In the genomic region with DNA sequence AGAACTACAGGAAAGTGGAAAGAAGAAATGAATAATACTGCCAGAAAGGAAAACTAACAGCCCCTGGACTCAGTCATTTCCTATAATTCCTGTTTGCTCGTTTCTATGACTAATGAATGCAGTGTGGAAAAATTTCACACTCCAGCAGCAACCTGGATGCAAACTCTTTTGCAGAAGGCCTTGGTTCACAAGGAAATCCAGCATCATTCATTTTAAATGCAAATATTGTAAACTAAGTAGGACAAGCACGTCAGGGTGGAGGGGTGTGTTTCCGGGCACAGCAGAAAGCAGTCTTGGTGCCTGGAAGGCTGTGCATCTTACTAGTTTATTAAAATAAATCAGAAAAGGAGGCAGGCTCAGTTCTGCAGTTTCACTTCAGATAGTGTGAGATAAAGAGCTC, we compare ENCODE assay signal across 24 mouse cellular contexts.
DNase-seq lines count a peak whose midpoint lies in the region; ATAC-seq and TF ChIP-seq lines count a peak whose summit lies in the region.
"Had no signal": no experiment of that assay in that cellular context is flagged by ENCODE, and none has a peak within 500 bp of the region (broad histone marks: within the 10 kb centered on the region; RNA-seq: fewer than 3 reads in every experiment).

No protein-coding gene starts in this region.

- WGBS in forebrain, embryonic 16.5 days = 17% methylated on average over 3 of the region's 3 CpGs
- 53% methylated on average over 3 of the region's 3 CpGs for WGBS in forebrain, embryonic 11.5 days
- WGBS in liver, embryonic 11.5 days = 65% methylated on average over 3 of the region's 3 CpGs

- no peaks in the 10 kb centered on the region for H3K79me2 ChIP-seq in myocyte (ENCODE audit: control insufficient read depth, insufficient read depth)

- peaks cover 7% of the 10 kb centered on the region for H3K4me1 ChIP-seq in forebrain, embryonic 16.5 days (replicated peaks; ENCODE audit: control insufficient read depth, insufficient read depth, low read length)
- H3K4me1 ChIP-seq in forebrain, embryonic 11.5 days (replicated peaks; ENCODE audit: control insufficient read depth, insufficient read depth, low read length) = no peaks in the 10 kb centered on the region
- H3K4me1 ChIP-seq in liver, embryonic 11.5 days (replicated peaks; ENCODE audit: control insufficient read depth, insufficient read depth, low read length) = no peaks in the 10 kb centered on the region
- H3K4me1 ChIP-seq: embryonic facial prominence, embryonic 15.5 days; heart, embryonic 10.5 days had no signal

- H3ac ChIP-seq in myocyte (ENCODE audit: control insufficient read depth, insufficient read length) = no peak overlapping the region

- H3K4me2 ChIP-seq in forebrain, embryonic 16.5 days (ENCODE audit: low read length) = no peak overlapping the region
- no peak overlapping the region for H3K4me2 ChIP-seq in forebrain, embryonic 11.5 days (ENCODE audit: low read depth, low read length, severe bottlenecking)
- H3K4me2 ChIP-seq in myocyte (ENCODE audit: low read depth) = peak overlapping the region; percentile 27
- H3K4me2 ChIP-seq in liver, embryonic 11.5 days = no peak overlapping the region
- H3K4me2 ChIP-seq: embryonic facial prominence, embryonic 15.5 days had no signal

- no peaks in the 10 kb centered on the region for H3K27me3 ChIP-seq in forebrain, embryonic 16.5 days (replicated peaks; ENCODE audit: control insufficient read depth, insufficient read depth, low read length)
- H3K27me3 ChIP-seq in forebrain, embryonic 11.5 days (ENCODE audit: control insufficient read depth, insufficient read depth, low read length) = no peaks in the 10 kb centered on the region
- no peaks in the 10 kb centered on the region for H3K27me3 ChIP-seq in myocyte (ENCODE audit: control insufficient read depth, insufficient read depth, insufficient read length)
- H3K27me3 ChIP-seq in liver, embryonic 11.5 days (replicated peaks; ENCODE audit: control insufficient read depth, insufficient read depth, low read length) = no peaks in the 10 kb centered on the region
- H3K27me3 ChIP-seq: embryonic facial prominence, embryonic 15.5 days; Patski had no signal

- TF ChIP-seq POLR2A in myocyte (IDR thresholded peaks at IDR 0.05; ENCODE audit: insufficient read length, low read depth) = no peak

- no peak overlapping the region for H3K27ac ChIP-seq in forebrain, embryonic 16.5 days (ENCODE audit: low read length)
- no peak overlapping the region for H3K27ac ChIP-seq in forebrain, embryonic 11.5 days (ENCODE audit: low read depth, low read length)
- H3K27ac ChIP-seq in liver, embryonic 11.5 days (ENCODE audit: low read depth, low read length) = no peak overlapping the region
- H3K27ac ChIP-seq: embryonic facial prominence, embryonic 15.5 days; heart, embryonic 10.5 days had no signal

- DNase-seq in forebrain, embryonic 11.5 days (ENCODE audit: low spot score) = no peak
- peak; percentile 12 for DNase-seq in right cerebral cortex, adult 18-20 months
- DNase-seq in right cerebral cortex, postnatal 14 days = no peak
- peak; percentile 57 for DNase-seq in NIH3T3 (ENCODE audit: low read depth)
- DNase-seq in liver, embryonic 11.5 days (ENCODE audit: low spot score) = no peak
- DNase-seq in adrenal gland, adult 8-10 months = no peak
- DNase-seq: adrenal gland, postnatal 25 days; cerebellum, adult 11 months; cerebellum, adult 8-10 months; cerebellum, postnatal 14 days; embryo, embryonic 11 days; gastrocnemius, postnatal 10 days; heart, adult 18-20 months; heart, postnatal 10 days had no signal

- H3K9ac ChIP-seq in forebrain, embryonic 16.5 days (replicated peaks; ENCODE audit: low read depth, low read length) = no peak overlapping the region
- H3K9ac ChIP-seq in forebrain, embryonic 11.5 days (ENCODE audit: low read length) = no peak overlapping the region
- no peak overlapping the region for H3K9ac ChIP-seq in liver, embryonic 11.5 days (ENCODE audit: low read depth, low read length)
- H3K9ac ChIP-seq: embryonic facial prominence, embryonic 15.5 days had no signal

- peak; percentile 43 for ATAC-seq in forebrain, embryonic 16.5 days
- no peak for ATAC-seq in forebrain, embryonic 11.5 days (replicated peaks; ENCODE audit: low FRiP score)
- ATAC-seq in liver, embryonic 11.5 days (replicated peaks; ENCODE audit: low FRiP score) = no peak
- ATAC-seq: activated CD4-positive, CD25-positive, alpha-beta regulatory T cell, adult 4 months; hindbrain, embryonic 16.5 days; inflammation-experienced regulatory T-cells, adult 6 months; intestine, postnatal 0 days; Patski had no signal

- no peak overlapping the region for H3K4me3 ChIP-seq in forebrain, embryonic 16.5 days (replicated peaks; ENCODE audit: low read length)
- H3K4me3 ChIP-seq in forebrain, embryonic 11.5 days (ENCODE audit: low read depth, low read length) = no peak overlapping the region
- H3K4me3 ChIP-seq in myocyte = no peak overlapping the region
- no peak overlapping the region for H3K4me3 ChIP-seq in liver, embryonic 11.5 days (ENCODE audit: low read depth, low read length)
- H3K4me3 ChIP-seq: embryonic facial prominence, embryonic 15.5 days; erythroblast, embryonic 14.5 days; heart, embryonic 10.5 days had no signal

- H3K36me3 ChIP-seq in forebrain, embryonic 16.5 days (ENCODE audit: control insufficient read depth, insufficient read depth) = no peaks in the 10 kb centered on the region
- H3K36me3 ChIP-seq in forebrain, embryonic 11.5 days (ENCODE audit: control insufficient read depth, insufficient read depth, low read length) = no peaks in the 10 kb centered on the region
- H3K36me3 ChIP-seq in myocyte (ENCODE audit: control insufficient read depth, insufficient read depth) = no peaks in the 10 kb centered on the region
- no peaks in the 10 kb centered on the region for H3K36me3 ChIP-seq in liver, embryonic 11.5 days (ENCODE audit: control insufficient read depth, insufficient read depth, low read length)
- H3K36me3 ChIP-seq: embryonic facial prominence, embryonic 15.5 days; heart, embryonic 10.5 days had no signal

- no peaks in the 10 kb centered on the region for H3K9me3 ChIP-seq in forebrain, embryonic 16.5 days (ENCODE audit: control insufficient read depth, low read length)
- no peaks in the 10 kb centered on the region for H3K9me3 ChIP-seq in forebrain, embryonic 11.5 days (ENCODE audit: control insufficient read depth, low read length)
- no peaks in the 10 kb centered on the region for H3K9me3 ChIP-seq in liver, embryonic 11.5 days (ENCODE audit: control insufficient read depth, low read length)
- H3K9me3 ChIP-seq: embryonic facial prominence, embryonic 15.5 days; heart, embryonic 10.5 days had no signal

TF ChIP-seq in myocyte, 11 proteins besides CTCF, POLR2A, EP300 and RAD21:
- no peak for TF ChIP-seq CEBPB (IDR thresholded peaks at IDR 0.05; ENCODE audit: insufficient read depth, poor library complexity, severe bottlenecking)
- no peak for TF ChIP-seq E2F4 (IDR thresholded peaks at IDR 0.05; ENCODE audit: insufficient read depth)
- TF ChIP-seq USF1 (IDR thresholded peaks at IDR 0.05; ENCODE audit: low read depth) = no peak
- no peak for TF ChIP-seq MAX (IDR thresholded peaks at IDR 0.05; ENCODE audit: low read depth)

Comparison
In these comparisons a context has a peak if more than half of its experiments do, and no peak if none do; other contexts are left out.
1. DNase-seq: peak in right cerebral cortex, adult 18-20 months (single experiment) and NIH3T3 (single experiment); none in forebrain, embryonic 11.5 days (single experiment), right cerebral cortex, postnatal 14 days (single experiment), liver, embryonic 11.5 days (single experiment) and adrenal gland, adult 8-10 months (single experiment).